Mouse (Mus musculus) skeletal muscle tissue, postnatal 0 days (tissue): ENCODE measurements around the gene Neurod4. TPM values are rescaled to one million over a fixed set of nuclear protein-coding genes. Genes with fewer than 3 reads are reported as not detected.

ENCODE experiments used
- polyA plus RNA-seq: library from polyadenylated mRNA; unstranded; fragments of >200 nt; fragmentation: Nextera tagmentation; extraction: Ambion mirVana; gene quantifications from 2 replicates; pipeline ENCODE4 v1.2.1, GENCODE M21; 2015

Gene Neurod4
- not detected in 2 replicates for polyA plus RNA-seq

GRCm38 (mm10) chr10:130280066-130280465, at the start of gene Neurod4:
Gene Neurod4 (minus strand): TSS chr10:130280240.

GRCm38 (mm10) chr10:130322637-130323036, 42.6 kb upstream of the Neurod4 start, which contains the start of gene Tespa1:
Gene Tespa1 (plus strand): TSS chr10:130322870.

Other genes with a start within 250 kb of the Neurod4 start
- gene Olfr821, start 249.9 kb downstream of the Neurod4 start, polyA plus RNA-seq: not detected in 2 replicates
- gene Olfr822, start 209.0 kb downstream of the Neurod4 start, polyA plus RNA-seq: not detected in 2 replicates
- gene Olfr823, start 164.9 kb downstream of the Neurod4 start, polyA plus RNA-seq: not detected in 2 replicates
- gene Olfr824, start 150.2 kb downstream of the Neurod4 start, polyA plus RNA-seq: not detected in 2 replicates
- not detected in 2 replicates for gene Olfr825, start 113.5 kb downstream of the Neurod4 start, polyA plus RNA-seq
- not detected in 2 replicates for gene Olfr826, start 96.1 kb downstream of the Neurod4 start, polyA plus RNA-seq
- gene Olfr827, start 65.8 kb downstream of the Neurod4 start, polyA plus RNA-seq: not detected in 2 replicates
- 1.1 and 2.2 TPM in 2 replicates for gene Tespa1, start 42.6 kb upstream of the Neurod4 start, polyA plus RNA-seq
- gene Vmn2r84, start 114.1 kb upstream of the Neurod4 start, polyA plus RNA-seq: 0.01 TPM in 1 of 2 replicates, not detected in the other
- gene Vmn2r85, start 149.5 kb upstream of the Neurod4 start, polyA plus RNA-seq: not detected in 2 replicates
- gene Vmn2r86, start 175.8 kb upstream of the Neurod4 start, polyA plus RNA-seq: not detected in 2 replicates
- gene Vmn2r87, start 217.2 kb upstream of the Neurod4 start, polyA plus RNA-seq: not detected in 2 replicates